Mouse (Mus musculus): ENCODE data around the gene Ttll4.

DNA sequence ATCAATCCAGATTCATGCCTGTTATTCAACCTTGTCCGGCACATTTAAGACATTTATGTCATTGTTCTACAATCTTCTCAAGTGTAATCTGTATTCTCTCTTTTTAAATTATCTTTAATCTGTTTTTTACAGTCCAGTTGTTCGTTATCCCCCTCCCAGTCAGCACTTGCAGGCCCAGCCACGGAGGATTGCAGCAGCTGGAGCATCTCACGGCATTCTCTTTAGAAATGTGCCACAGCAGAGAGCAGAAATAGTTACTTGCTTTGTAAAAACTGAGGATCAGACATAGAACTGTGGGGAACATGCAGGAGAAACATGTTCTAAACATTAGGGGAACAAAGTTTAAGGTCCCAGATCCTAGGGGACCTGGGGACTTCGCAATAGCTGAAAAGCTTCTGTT lies 43.5 kb downstream of the Ttll4 start:
- TF ChIP-seq FLI1 (IDR thresholded peaks at IDR 0.05; ENCODE audit: low read length) (no peak), GATA1 (IDR thresholded peaks at IDR 0.05; ENCODE audit: borderline replicate concordance, low read length) (no peak)
